Mouse (Mus musculus) midbrain, embryonic 14.5 days (tissue): ENCODE results near the gene Slc18a3. TPM values are rescaled to one million over a fixed set of nuclear protein-coding genes. Genes with fewer than 3 reads are reported as not detected.
A peak's percentile ranks its signal among the peaks of the same experiment; 100 is the strongest.

Experiments
- ATAC-seq: fragments of 200-750 bp; cut with Nextera tagmentation; 2 replicates; pipeline ENCODE4 v1.8.0; 2017; ENCODE audit warnings: moderate number of reproducible peaks, moderate library complexity; ENCODE audit not compliant: low FRiP score, low TSS enrichment
- DNase-seq: peaks from one replicate; pipeline ENCODE4 v3.0.0-alpha.2; 2015
- H3K27ac ChIP-seq: fragments of 300-500 bp; sonication (generic); replicated peaks from 2 replicates; pipeline ENCODE4 v1.5.1; 2014; ENCODE audit warnings: mild to moderate bottlenecking, low read depth, low read length, moderate library complexity
- H3K27me3 ChIP-seq: fragments of 300-500 bp; sonication (generic); 2 replicates; pipeline ENCODE4 v1.6.1; 2014; ENCODE audit warnings: low read length, control low read depth, mixed read lengths; ENCODE audit not compliant: control insufficient read depth, insufficient read depth
- H3K36me3 ChIP-seq: fragments of 300-500 bp; sonication (generic); 2 replicates; pipeline ENCODE4 v1.6.1; 2014; ENCODE audit warnings: low read length, control low read depth; ENCODE audit not compliant: control insufficient read depth, insufficient read depth
- H3K4me1 ChIP-seq: fragments of 300-500 bp; sonication (generic); 2 replicates; pipeline ENCODE4 v1.6.1; 2014; ENCODE audit warnings: mild to moderate bottlenecking, antibody characterized with exemption, low read length, control low read depth; ENCODE audit not compliant: control insufficient read depth, insufficient read depth
- H3K4me2 ChIP-seq: fragments of 300-500 bp; sonication (generic); 2 replicates; pipeline ENCODE4 v1.6.1; 2014; ENCODE audit warnings: mild to moderate bottlenecking, low read length, moderate library complexity
- H3K4me3 ChIP-seq: fragments of 300-500 bp; sonication (generic); replicated peaks from 2 replicates; pipeline ENCODE4 v1.5.1; 2014; ENCODE audit warnings: low read depth, low read length
- H3K9ac ChIP-seq: fragments of 300-500 bp; sonication (generic); replicated peaks from 2 replicates; pipeline ENCODE4 v1.6.1; 2014; ENCODE audit warnings: mild to moderate bottlenecking, low read length, moderate library complexity
- H3K9me3 ChIP-seq: fragments of 300-500 bp; sonication (generic); 2 replicates; pipeline ENCODE4 v1.6.1; 2016; ENCODE audit warnings: low read length, control low read depth, mixed read lengths; ENCODE audit not compliant: control insufficient read depth
- WGBS: fragments of 180-500 bp; shearing (Covaris S2); extraction: QIAGEN DNeasy Blood & Tissue Kit; methylation state at CpG from one replicate; pipeline ENCODE4 v1.1.7; 2014; 5-methylcytosine and 5-hydroxymethylcytosine counted together
- polyA plus RNA-seq: library from polyadenylated mRNA; unstranded; fragments of >200 nt; fragmentation: Nextera tagmentation; extraction: Ambion mirVana; gene quantifications from 2 replicates; pipeline ENCODE4 v1.2.1, GENCODE M21; 2014

Slc18a3 gene
- polyA plus RNA-seq, 1 experiment from 2014 or later, result 1.9 TPM

GRCm38 (mm10) chr14:32437352-32437793, 27.3 kb downstream of the Slc18a3 start:
- no peak overlapping the region for H3K4me2 ChIP-seq
- no peak overlapping the region for H3K9ac ChIP-seq
- 33% methylated on average over 5 of the region's 5 CpGs for WGBS
- no peaks in the 10 kb centered on the region for H3K36me3 ChIP-seq
- no peaks in the 10 kb centered on the region for H3K27me3 ChIP-seq
- DNase-seq (peak; percentile 39), ATAC-seq (no peak)
- peaks cover 5% of the 10 kb centered on the region; the same call in 1 of the 2 replicates for H3K4me1 ChIP-seq
- H3K9me3 ChIP-seq, result no peaks in the 10 kb centered on the region
- no peak overlapping the region for H3K4me3 ChIP-seq
- H3K27ac ChIP-seq, result no peak overlapping the region

GRCm38 (mm10) chr14:32429030-32429602, 35.5 kb downstream of the Slc18a3 start:
- Histone ChIP-seq H3K9ac (no peak overlapping the region), H3K9me3 (no peaks in the 10 kb centered on the region), H3K27me3 (no peaks in the 10 kb centered on the region), H3K4me2 (no peak overlapping the region), H3K36me3 (no peaks in the 10 kb centered on the region), H3K4me3 (no peak overlapping the region), H3K27ac (no peak overlapping the region), H3K4me1 (no peaks in the 10 kb centered on the region)
- DNase-seq, result no peak
- ATAC-seq, result no peak
- 31% methylated on average over 8 of the region's 8 CpGs for WGBS

GRCm38 (mm10) chr14:32423946-32424345, 40.7 kb downstream of the Slc18a3 start:
- DNase-seq (no peak), ATAC-seq (no peak)
- Histone ChIP-seq H3K4me3 (no peak overlapping the region), H3K27ac (no peak overlapping the region), H3K36me3 (no peaks in the 10 kb centered on the region), H3K27me3 (no peaks in the 10 kb centered on the region), H3K4me1 (no peaks in the 10 kb centered on the region), H3K9me3 (no peaks in the 10 kb centered on the region), H3K4me2 (no peak overlapping the region), H3K9ac (no peak overlapping the region)
- WGBS, result 89% methylated on average over 7 of the region's 7 CpGs

GRCm38 (mm10) chr14:32418747-32419146, 45.9 kb downstream of the Slc18a3 start:
- Histone ChIP-seq H3K27ac (no peak overlapping the region), H3K4me2 (no peak overlapping the region), H3K9me3 (no peaks in the 10 kb centered on the region), H3K27me3 (no peaks in the 10 kb centered on the region), H3K4me3 (no peak overlapping the region), H3K36me3 (no peaks in the 10 kb centered on the region), H3K4me1 (no peaks in the 10 kb centered on the region), H3K9ac (no peak overlapping the region)
- 81% methylated on average over 11 of the region's 11 CpGs for WGBS
- no peak for DNase-seq
- ATAC-seq, result no peak

Other genes starting within 250 kb of the Slc18a3 start
- gene Ogdhl, start 142.8 kb downstream of the Slc18a3 start, polyA plus RNA-seq, result 18.8 and 22.9 TPM in 2 replicates
- gene 1700024G13Rik, start 76.5 kb downstream of the Slc18a3 start, polyA plus RNA-seq, result not detected in 2 replicates
- 0.14 and 0.26 TPM in 2 replicates for gene Chat, start 1.1 kb upstream of the Slc18a3 start, polyA plus RNA-seq
- 24.2 and 31.8 TPM in 2 replicates for gene Ercc6, start 48.7 kb upstream of the Slc18a3 start, polyA plus RNA-seq
- gene Prrxl1, start 134.6 kb upstream of the Slc18a3 start, polyA plus RNA-seq, result 3.2 and 4.9 TPM in 2 replicates
- not detected in 2 replicates for gene 3425401B19Rik, start 220.4 kb upstream of the Slc18a3 start, polyA plus RNA-seq